ENCODE assay signal across 8 mouse cellular contexts in genomic region chr19:47854796-47855783, GRCm38 (mm10). TPM values are rescaled to one million over a fixed set of nuclear protein-coding genes. Genes with fewer than 3 reads are reported as not detected.
DNase-seq lines count a peak whose midpoint lies in the region; ATAC-seq lines count a peak whose summit lies in the region.

Gene Gsto1 (plus strand): TSS chr19:47854970.

- WGBS in hindbrain, embryonic 14.5 days = under 1% methylated on average over 59 of the region's 60 CpGs

- no peaks in the 10 kb centered on the region for H3K27me3 ChIP-seq in hindbrain, embryonic 14.5 days (ENCODE audit: control insufficient read depth, insufficient read depth, low read length)

- H3K36me3 ChIP-seq in hindbrain, embryonic 14.5 days (replicated peaks; ENCODE audit: control insufficient read depth, insufficient read depth) = peaks cover 4% of the 10 kb centered on the region; the same call in 1 of the 2 replicates

- peak; percentile 87 for DNase-seq in R1 (ENCODE audit: low read depth, low spot score)
- DNase-seq in cerebellum, postnatal 25 days = peak; percentile 92 to 94
- peak; percentile 84 to 91 for DNase-seq in frontal cortex, postnatal 36 days (ENCODE audit: low spot score in 2 of 2)
- DNase-seq in hindbrain, embryonic 14.5 days (ENCODE audit: low spot score) = peak; percentile 83
- peak; percentile 86 for DNase-seq in layer of hippocampus, postnatal 36 days
- peak; percentile 89 for DNase-seq in lung, postnatal 25 days (ENCODE audit: low spot score)
- peak; percentile 43 for DNase-seq in retina, adult 2 months (ENCODE audit: low read depth, low spot score)
- DNase-seq in thymus, postnatal 25 days = peak; percentile 62

- H3K4me2 ChIP-seq in hindbrain, embryonic 14.5 days (replicated peaks) = peak within 1 kb of the TSS; percentile 90

- H3K27ac ChIP-seq in hindbrain, embryonic 14.5 days = peak within 1 kb of the TSS; percentile 63; the same call in 1 of the 2 replicates

- peak within 1 kb of the TSS; percentile 81 for H3K9ac ChIP-seq in hindbrain, embryonic 14.5 days

- peak; percentile 96 for ATAC-seq in hindbrain, embryonic 14.5 days (ENCODE audit: low FRiP score)

- H3K4me3 ChIP-seq in hindbrain, embryonic 14.5 days (replicated peaks; ENCODE audit: low read length) = peak within 1 kb of the TSS; percentile 67

- no peaks in the 10 kb centered on the region for H3K9me3 ChIP-seq in hindbrain, embryonic 14.5 days (ENCODE audit: control insufficient read depth, low read length)

- no peaks in the 10 kb centered on the region for H3K4me1 ChIP-seq in hindbrain, embryonic 14.5 days (replicated peaks; ENCODE audit: control insufficient read depth, insufficient read depth, low read length)

RNA-seq across cellular contexts. Expression of gene Gsto1, which starts in this region (rescaled TPM):
- polyA plus RNA-seq in hindbrain, embryonic 14.5 days (2014; fragmentation: Nextera tagmentation; extraction: Ambion mirVana) = 127 and 135 TPM in 2 replicates
- 10 to 100 TPM; 46.5 to 50.0 TPM for total RNA-seq in layer of hippocampus, postnatal 36 days (2021)

Comparison
In these comparisons a context has a peak if more than half of its experiments do, and no peak if none do; other contexts are left out.
1. Peak in every context shown above with its lines: DNase-seq, ATAC-seq, H3K4me3 ChIP-seq and H3K27ac ChIP-seq.
2. DNase-seq: peak in every context shown above with its lines; median percentile 93 in cerebellum, postnatal 25 days; 89 in lung, postnatal 25 days; 88 in frontal cortex, postnatal 36 days; 87 in R1; 86 in layer of hippocampus, postnatal 36 days; 83 in hindbrain, embryonic 14.5 days; 62 in thymus, postnatal 25 days; 43 in retina, adult 2 months.